Mouse (Mus musculus) frontal cortex, postnatal 36 days (tissue): ENCODE data around the gene Isoc2b.
A peak's percentile ranks its signal among the peaks of the same experiment; 100 is the strongest.
"Not testable (repeated sequence)": the region's sequence is repeated elsewhere in the genome, so short reads cannot be mapped to it uniquely, and the experiment has no call there.

Experiments used
- DNase-seq, 2 experiments: peaks; one replicate each; pipeline ENCODE4 v3.0.0; 2022; ENCODE audit warnings: low spot score in 2 of 2

The Isoc2b gene

DNA sequence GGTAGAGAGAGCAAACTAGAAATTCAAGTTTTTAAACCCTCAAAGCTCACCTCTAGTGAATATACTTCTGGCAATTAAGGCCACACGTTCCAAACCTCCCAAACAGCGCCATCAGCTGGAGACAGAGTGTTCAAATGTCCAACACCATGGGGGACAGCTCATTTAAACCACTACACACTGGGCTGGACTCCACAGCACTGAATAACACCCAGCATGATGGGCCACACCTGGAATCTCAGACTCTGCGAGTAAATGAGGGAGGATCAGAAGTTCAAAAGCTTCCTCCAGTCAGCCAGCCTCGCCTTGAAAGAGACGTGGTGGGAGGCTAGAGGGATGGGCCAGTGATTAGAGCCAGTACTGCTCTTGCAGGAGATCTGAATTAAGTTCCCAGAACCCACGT is at the start of gene Isoc2b:
TSS of gene Isoc2b (minus strand) at position 126 of the 400 bp plus-strand sequence.
- DNase-seq: no peak

DNA sequence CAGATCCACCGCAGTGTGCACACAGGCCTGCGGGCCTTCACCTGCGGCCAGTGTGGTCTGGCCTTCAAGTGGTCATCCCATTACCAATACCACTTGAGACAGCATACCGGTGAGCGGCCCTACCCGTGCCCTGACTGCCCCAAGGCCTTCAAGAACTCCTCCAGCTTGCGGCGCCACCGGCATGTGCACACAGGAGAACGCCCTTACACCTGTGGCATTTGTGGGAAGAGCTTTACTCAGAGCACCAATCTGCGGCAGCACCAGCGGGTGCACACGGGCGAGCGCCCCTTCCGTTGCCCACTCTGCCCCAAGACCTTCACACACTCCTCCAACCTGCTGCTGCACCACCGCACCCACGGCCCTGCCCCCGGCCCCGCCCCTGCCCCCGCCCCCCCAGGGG is 49.0 kb upstream of the Isoc2b start:
- no peak for DNase-seq

DNA sequence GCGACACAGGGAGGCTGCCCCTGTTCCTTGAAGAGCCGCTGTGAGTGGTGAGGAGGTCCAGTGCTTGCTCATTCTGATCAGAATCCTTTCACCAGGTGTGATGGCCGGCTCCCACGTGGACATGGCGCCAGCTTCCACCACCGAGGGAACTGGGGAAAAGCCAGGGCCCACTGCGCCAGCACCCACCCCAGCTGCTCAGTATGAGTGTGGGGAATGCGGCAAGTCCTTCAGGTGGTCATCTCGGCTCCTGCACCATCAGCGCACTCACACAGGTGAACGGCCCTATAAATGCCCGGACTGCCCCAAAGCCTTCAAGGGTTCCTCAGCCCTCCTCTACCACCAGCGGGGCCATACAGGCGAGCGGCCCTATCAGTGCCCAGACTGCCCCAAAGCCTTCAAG is 48.6 kb upstream of the Isoc2b start:
- no peak for DNase-seq

DNA sequence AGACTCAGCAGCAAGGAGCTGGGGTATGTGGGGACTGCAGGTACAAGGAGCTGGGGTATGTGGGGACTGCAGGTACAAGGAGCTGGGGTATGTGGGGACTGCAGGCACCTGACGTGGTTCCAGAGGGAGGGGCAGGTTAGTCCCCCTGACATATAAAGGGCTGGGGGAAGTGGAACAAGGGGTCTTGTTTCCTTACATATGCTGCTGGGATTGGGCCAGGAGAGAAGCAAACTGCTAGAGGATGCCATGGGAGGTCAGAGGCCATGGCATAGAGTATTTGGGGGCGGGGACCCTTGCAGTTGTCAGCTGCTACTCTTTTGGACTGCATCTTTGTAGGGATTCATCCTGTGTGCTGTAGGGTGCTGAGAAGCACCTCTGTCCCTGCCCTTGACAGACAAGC is 47.4 kb upstream of the Isoc2b start:
- DNase-seq: no peak

DNA sequence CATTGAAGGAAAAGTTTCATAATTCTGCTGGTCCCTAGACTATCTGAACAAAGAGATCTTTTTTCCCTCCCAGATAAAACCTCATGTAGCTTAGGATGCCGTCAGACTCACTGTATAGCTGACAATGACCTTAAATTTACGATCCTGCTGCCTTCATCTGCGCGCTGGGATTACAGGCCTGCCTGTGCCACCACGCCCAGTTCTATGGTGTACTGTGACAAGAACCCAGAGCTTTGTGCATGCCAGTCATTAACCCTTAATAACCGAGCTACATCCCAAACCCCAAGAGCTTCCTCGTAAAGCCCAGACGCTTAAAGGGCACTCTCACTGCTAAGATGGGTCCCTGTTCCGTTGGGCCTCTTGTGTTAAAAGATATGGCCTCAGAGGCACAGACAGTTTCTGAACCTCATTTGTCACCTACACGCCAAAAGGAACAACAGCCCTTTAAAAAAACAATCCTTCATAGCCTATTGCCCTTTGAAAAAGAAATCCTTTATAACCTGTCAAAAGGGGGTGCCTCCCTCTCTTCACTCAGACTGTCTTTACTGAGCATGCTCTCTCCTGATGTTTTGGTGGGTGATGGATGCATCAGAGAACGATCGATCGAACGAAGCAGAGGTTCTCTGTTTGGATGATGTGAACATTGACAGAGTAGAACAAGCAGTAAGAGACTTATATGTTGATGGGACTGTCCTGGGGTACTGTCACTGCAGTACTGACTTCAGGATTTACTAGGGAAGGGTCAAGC is 45.8 kb upstream of the Isoc2b start:
- peak; percentile 43 to 54 for DNase-seq

DNA sequence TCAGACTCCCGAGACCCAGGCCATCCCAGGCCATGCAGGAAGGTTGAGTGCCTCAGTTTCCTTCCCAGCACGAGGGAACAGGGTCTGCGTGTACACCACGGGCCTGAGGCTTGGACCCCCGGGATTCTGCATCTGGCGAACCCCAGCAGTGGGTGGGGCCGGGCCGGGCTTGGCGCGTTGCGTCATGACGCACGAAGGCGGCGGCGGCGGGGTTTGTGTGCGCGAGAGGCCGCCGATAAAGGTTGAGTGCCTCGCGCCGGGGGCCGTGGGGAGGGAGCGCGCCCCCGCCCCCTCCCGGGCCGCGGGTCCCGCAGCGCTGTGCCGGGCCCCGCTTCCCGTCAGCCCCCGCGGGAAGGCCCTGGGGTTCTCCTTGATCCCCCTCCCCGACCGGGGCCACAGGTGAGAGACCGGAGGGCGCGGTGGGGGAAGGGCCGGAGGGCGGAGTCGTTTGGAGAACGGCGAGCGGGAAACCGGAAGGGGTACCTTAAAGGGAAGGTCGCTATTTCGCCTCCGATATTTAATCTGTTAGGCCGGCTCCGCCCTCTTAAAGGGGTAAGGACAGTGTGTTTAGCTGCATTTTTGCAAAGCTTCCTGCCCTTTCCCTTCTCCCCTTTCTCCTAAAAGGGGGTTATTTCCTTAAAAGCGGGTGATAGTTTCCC is 45.1 kb upstream of the Isoc2b start, which contains the start of gene Zfp628:
TSS of gene Zfp628 (plus strand) at position 211 of the 659 bp plus-strand sequence.
- DNase-seq: peak; percentile 91 to 96

DNA sequence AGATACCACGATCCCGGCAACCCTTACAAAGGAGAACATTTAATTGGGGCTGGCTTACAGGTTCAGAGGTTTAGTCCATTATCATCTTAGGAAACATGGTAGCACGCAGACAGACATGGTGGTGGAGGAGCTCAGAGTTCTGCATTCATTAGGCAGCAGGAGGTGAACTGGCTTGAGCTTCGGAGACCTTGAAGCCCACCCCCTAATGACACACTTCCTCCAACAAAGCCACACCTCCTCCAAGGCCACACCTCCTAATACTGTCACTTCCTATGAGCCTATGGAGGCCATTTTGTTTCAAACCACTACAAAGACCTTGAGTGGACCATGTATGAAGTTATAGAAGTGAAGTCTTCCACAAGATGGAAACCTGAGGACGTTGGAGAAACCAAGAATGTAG is 42.2 kb upstream of the Isoc2b start:
- DNase-seq: no peak

DNA sequence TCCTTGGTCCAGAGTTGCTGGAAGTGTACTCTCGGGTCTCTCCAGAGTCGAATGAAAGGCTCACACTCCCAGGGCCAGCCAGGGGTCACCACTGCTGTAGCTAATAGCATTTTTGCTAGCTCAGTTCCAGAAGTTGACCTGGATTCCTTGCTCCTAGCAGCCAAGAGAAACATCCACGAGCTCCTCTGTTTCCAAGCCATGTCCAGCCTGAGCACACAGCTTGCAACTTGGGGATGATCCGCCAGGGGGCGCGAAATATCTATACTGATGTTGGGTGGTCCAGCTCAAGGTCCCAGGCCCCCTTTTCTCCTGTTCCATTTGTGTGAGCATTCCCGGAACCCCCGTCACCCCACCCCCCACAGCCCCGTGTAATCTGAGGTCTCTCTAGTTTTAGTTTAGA is 41.5 kb upstream of the Isoc2b start:
- peak in 1 of 2 experiments; percentile 45 for DNase-seq

DNA sequence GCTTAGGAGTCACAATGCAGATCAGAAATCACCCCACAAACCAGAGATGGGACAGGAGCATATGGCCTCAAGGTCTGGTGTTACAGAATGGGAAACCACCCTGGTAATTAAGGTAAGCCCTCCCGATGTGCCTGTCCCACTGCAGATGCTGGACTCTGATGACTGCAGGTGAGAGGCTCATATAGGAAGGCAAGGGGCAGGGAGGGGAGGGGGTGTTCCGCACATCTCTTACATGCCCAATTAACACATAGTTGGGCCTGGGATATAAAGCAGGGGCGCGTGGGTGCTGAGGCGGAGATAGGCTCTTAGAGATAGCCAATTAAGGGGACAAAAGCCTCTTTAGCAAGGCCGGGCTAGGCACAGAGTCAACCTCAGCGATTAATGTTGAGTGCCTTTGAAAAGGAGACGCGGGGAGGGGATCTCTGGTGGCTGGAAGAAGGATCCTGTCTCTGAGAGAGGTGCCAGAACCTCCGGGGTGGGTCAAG is 36.5 kb upstream of the Isoc2b start, which contains the start of gene Gm36210:
TSS of gene Gm36210 (minus strand) at position 51 of the 485 bp plus-strand sequence.
- no peak for DNase-seq

DNA sequence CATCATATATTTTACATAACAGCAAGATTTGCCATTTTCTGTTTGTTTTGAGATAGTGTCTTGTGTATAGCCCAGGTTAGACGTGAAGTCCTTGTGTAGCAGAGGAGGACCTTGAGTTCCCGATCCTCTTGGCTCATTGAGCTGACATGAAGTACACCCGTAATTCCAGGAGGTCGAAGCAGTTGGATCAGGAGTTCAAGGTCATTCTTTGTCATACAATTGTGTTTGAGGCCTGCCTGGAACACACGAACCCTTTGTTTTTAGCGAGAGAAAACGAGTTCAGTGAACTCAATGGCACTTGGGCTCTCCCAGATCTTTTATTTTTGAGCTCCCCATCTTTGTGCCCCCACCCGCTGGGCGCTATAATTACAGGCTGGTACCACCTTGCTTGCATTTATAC is 32.3 kb upstream of the Isoc2b start:
- no peak for DNase-seq

DNA sequence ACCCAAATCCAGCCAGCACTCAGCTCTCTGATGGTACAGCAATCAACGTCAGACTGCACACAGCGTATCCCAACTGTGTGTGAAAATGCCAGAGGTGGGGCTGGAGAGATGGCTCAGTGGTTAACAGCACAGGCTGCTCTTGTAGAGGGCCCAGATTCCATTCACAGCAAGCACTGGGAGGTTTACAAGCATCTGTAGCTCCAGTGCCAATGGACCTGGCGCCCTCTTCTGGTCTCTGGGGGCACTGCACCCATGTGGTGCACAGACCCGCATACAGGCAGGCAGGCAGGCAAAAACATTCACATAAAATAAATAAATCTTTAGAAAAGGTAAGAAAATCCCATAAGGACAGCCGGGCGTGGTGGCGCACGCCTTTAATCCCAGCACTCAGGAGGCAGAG is 31.1 kb upstream of the Isoc2b start:
- no peak for DNase-seq

DNA sequence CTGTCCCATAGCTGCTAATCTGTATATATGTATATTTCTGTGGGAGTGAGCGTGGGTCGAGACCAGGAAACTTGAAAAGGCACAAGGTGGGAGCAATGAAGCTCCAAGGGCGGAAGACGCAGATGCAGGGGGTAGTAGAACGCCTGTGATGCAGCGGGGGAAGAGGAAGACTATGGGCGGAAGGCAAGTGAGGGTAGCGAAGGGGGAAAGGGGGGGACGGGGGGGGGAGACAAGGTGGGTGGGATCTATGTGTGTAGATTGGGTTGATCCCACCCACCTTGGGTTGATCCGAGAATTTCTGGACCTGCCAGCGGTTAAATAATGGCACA is 30.4 kb upstream of the Isoc2b start:
- DNase-seq: no peak

DNA sequence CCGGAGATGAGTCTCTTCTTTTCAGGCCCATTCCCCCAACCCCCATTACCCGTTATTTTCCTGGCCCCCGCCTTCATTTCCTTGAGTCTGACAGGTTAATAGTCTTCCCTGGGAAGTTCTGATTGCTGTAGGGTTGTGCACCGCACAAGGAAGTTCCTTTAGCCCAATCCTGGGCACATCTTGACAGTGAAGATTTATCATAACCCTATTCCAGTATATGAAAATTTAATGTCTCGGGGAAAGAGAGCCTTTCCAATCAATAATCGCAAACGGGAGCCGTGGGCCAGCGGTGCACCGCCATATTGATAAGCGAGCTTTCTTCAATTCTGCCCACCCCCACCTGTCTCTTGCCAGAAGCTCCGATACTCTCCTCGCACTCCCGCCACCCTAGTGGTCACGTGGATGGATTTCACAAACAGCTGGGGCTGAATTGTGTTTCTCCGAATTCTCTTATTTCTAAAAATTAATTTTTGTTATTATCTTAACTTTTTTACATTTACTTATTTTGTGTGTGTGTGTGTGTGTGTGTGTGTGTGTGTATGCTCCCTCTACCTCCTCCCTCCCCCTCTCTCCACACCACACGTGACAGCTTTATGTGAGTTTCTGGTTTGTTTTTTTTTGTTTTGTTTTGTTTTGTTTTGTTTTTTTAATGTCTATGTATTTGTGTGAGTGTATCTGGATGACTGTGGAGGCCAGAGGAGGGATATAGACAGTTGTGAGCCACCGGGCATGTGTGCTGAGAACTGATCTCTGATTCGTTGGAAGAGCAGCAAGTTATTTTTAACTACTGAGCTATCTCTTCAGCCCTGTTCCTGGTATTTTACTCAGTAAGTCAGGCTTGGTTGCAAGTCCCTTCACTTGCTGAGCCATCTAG is 29.8 kb upstream of the Isoc2b start:
- no peak for DNase-seq

DNA sequence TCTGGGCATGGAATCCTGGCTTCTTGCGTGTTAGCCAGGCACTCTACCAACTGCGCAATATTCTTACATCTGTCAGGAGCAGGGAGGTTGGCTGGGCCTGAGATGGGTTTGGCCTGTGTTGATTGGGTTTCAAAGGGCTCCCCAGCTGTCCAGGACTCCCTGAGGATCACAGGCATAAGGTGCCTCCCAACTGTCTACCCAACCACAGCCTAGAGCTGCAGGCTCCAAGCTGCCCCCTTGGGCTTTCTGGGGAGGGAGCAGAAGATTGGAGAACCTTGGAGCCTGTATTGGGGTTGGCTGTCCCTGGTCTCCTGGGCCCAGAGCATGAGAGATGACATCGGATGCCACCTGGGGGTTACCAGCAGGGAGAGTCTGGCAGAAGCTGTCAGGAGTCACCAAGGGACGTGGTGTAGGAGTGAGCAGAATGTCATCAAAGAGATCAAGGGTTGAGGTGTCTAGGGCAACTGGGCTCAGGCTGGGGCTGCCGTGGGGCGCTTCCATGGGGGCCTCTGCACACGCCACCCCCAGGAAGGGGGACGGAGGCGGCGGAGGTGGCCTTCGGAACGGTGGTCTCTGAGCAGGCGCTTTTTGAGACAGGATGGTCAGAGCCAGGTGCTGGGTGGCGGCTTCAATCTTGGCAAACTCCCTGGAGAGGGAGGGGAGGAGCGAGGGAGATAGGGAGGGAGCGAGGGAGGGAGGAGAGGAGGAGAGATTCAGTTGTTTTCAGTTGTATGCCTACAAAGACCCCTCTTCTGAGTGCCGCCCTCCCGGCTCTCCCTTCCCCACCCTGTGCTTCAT is 29.0 kb upstream of the Isoc2b start:
- no peak for DNase-seq

DNA sequence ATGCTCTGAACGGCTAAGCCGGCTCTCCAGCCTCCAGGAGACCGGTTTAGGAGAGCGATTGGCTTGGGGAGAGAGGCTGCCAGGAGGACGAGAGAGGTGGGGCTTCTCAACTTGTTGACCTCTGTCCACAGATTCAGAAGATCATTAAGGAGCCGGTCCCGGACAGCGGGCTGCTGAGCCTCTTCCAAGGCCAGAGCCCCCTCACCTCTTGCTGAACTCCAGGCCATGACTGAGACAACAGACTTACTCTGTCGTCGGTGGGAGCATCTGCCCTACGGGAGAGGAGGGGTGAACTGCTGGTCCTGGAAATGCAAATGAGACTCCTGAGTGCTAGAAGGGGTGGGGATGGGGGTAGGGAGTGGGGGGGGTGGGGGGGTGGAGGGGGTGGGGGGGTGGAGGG is 25.1 kb upstream of the Isoc2b start:
- DNase-seq: no peak

DNA sequence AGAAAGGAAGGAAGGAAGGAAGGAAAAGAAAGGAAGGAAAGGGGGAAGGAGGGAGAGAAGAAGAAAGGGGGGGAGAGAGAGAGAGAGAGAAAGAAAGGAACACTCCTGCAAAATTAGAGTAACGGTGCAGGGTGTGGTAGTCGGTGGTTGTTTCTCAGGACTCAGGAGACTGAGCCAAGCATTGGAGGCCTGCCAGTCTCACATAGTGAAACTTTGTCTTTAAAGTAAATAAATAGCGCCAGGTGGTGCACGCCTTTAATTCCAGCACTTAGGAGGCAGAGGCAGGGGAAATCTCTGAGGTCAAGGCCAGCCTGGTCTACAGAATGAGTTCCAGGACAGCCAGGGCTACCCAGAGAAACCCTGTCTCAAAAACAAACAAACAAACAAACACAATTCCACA is 16.6 kb upstream of the Isoc2b start:
- no peak for DNase-seq

DNA sequence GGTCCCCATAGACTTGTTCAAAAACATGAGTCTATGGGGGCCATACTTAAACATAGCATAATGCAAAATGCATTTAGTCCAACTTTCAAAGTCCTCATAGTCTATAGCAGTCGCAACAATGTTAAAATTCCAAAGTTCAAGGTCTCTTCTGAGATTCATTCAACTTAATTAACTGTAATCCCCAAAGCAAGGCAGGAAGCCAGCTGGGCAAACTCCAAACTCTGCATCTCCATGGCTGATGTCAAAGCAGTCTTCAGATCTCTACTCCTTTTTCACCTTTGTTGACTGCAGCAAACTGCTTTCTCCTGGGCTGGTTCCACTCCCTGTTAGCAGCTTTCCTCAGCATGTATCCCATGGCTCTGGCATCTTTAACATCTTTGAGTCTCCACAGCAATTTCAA is 9.0 kb upstream of the Isoc2b start:
- not testable (repeated sequence) for DNase-seq

DNA sequence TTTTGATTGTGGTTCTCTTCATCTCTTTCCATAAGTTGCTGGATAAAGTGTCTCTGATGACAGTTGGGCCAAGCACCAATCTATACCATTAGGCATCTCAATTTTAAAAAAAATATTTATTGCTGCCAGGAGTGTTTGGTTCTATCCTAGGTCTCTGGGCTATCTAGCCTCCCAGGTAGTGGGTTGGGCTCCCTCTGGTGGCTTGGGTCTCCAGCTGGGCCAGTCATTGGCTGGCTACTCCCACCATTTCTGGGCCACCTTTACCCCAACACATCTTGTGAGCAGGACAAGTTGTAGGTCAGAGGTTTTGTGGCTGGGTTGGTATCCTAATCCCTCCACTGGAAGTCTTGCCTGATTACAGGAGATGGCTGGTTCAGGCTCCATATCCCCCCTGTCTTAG is 8.1 kb upstream of the Isoc2b start:
- no peak for DNase-seq

DNA sequence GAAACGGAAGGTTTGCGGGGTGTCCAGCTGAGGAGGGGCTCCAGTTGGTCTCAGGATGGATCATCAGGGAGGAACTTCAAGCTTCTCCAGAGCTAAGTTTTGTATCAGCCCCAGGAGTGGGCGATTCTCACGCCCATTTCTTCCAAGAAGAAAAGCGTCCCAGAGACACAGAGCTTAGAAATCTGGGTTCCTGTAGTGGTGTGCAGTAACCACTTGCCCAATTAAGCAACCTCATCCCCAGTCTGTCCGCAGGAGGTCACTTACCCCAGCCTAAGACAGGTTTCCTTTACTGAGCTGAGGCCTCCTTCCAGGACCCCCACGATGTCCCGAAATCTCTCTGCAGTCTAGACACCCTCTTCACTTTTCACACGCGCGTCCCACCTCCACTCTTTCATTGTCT is 7.2 kb upstream of the Isoc2b start:
- no peak for DNase-seq

DNA sequence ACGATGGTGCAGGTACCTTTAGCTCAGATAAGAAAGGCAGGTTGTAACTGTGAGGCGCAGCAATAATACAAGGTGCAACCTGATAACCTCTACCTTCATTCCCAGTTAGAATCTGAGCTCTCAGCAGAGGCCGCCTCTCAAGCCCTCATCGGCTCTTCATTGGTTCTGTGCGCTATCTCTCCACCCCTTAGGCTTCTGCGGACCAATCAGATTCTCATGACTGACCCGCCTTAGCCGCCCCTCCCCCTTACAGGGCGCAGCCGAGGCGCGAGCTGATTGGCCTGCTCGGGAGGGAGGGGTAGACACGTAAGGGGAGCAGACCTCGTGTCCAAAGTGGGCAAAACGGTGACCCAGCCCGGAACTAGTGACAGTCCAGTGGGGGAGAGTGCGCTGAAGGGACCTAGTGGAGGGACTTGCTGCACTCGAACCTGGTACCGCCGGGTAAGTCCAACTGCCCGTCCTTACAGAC is 6.7 kb upstream of the Isoc2b start, which contains the start of gene Isoc2a:
TSS of gene Isoc2a (plus strand) at position 401 of the 469 bp plus-strand sequence.
- peak; percentile 79 to 86 for DNase-seq

DNA sequence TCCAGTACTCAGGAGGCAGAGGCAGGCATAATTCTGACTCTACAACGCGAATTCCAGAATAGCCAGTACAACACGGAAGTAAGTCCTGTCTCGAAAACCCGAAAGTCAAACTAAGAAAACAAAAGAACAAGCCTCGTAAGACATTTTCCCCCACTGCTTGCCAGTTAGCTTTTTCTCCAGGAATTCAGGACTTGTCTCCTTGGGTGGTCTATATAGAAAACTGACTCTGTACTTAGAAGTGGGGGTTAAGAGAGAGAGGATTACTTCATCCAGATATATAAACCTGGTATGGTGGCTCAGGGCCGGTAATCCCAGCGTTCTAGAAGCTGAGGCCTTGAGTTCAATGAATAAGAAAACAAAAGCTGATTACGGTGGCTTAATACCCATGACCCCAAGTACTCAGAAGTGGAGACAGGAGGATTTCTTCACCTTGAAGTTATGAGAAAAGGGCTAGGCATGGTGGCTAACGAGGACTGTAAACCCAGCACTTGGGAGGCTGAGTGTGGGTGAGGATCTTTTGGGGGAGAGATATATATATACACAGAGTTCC is 3.4 kb downstream of the Isoc2b start:
- no peak for DNase-seq
